Mouse (Mus musculus): ENCODE results near the gene Dlg2. TPM values are rescaled to one million over a fixed set of nuclear protein-coding genes. Genes with fewer than 3 reads are reported as not detected.

The Dlg2 gene
- polyA plus RNA-seq, 1 experiment, result 0.01 TPM

- Histone ChIP-seq H3K79me3 (ENCODE audit: low read depth) (no peaks in the 10 kb centered on the region), H3K36me3 (ENCODE audit: control insufficient read depth, insufficient read depth) (no peaks in the 10 kb centered on the region), H3K4me3 (ENCODE audit: insufficient read depth, poor library complexity, severe bottlenecking) (no peak overlapping the region), H3K79me2 (ENCODE audit: control insufficient read depth, insufficient read depth) (no peaks in the 10 kb centered on the region), H3K27me3 (ENCODE audit: control insufficient read depth, insufficient read depth, insufficient read length) (no peaks in the 10 kb centered on the region), H3ac (ENCODE audit: control insufficient read depth, insufficient read length, low read depth) (no peak overlapping the region)
- TF ChIP-seq MYOD1 (IDR thresholded peaks at IDR 0.05; ENCODE audit: control insufficient read depth, insufficient read length, low read depth) (no peak), FOSL1 (IDR thresholded peaks at IDR 0.05; ENCODE audit: insufficient read depth, low read length, poor library complexity, severe bottlenecking) (no peak), CTCF (IDR thresholded peaks at IDR 0.05; ENCODE audit: control insufficient read depth, insufficient read depth, insufficient read length) (no peak), CEBPB (IDR thresholded peaks at IDR 0.05; ENCODE audit: low read depth) (no peak), MYOG (IDR thresholded peaks at IDR 0.05; ENCODE audit: control insufficient read depth, extremely low read depth, insufficient read length) (no peak), MAX (IDR thresholded peaks at IDR 0.05) (no peak), USF1 (IDR thresholded peaks at IDR 0.05; ENCODE audit: low read depth) (no peak)
Measured at GRCm38 (mm10) chr7:92275353-92275752, 1798.9 kb downstream of the Dlg2 start.

- Histone ChIP-seq H3K27me3 (ENCODE audit: control insufficient read depth, insufficient read depth, insufficient read length) (no peaks in the 10 kb centered on the region), H3K79me3 (ENCODE audit: low read depth) (no peaks in the 10 kb centered on the region), H3ac (ENCODE audit: control insufficient read depth, insufficient read length, low read depth) (no peak overlapping the region), H3K36me3 (ENCODE audit: control insufficient read depth, insufficient read depth) (no peaks in the 10 kb centered on the region), H3K79me2 (ENCODE audit: control insufficient read depth, insufficient read depth) (no peaks in the 10 kb centered on the region), H3K4me3 (ENCODE audit: insufficient read depth, poor library complexity, severe bottlenecking) (no peak overlapping the region)
- no peak for TF ChIP-seq MYOG (IDR thresholded peaks at IDR 0.05; ENCODE audit: control insufficient read depth, extremely low read depth, insufficient read length)
- no peak for TF ChIP-seq CEBPB (IDR thresholded peaks at IDR 0.05; ENCODE audit: low read depth)
- TF ChIP-seq USF1 (IDR thresholded peaks at IDR 0.05; ENCODE audit: low read depth), result no peak
- TF ChIP-seq CTCF (IDR thresholded peaks at IDR 0.05; ENCODE audit: control insufficient read depth, insufficient read depth, insufficient read length), result no peak
Measured at GRCm38 (mm10) chr7:92277629-92278028, 1801.2 kb downstream of the Dlg2 start.

- Histone ChIP-seq H3ac (ENCODE audit: control insufficient read depth, insufficient read length, low read depth) (no peak overlapping the region), H3K36me3 (ENCODE audit: control insufficient read depth, insufficient read depth) (no peaks in the 10 kb centered on the region), H3K27me3 (ENCODE audit: control insufficient read depth, insufficient read depth, insufficient read length) (no peaks in the 10 kb centered on the region), H3K4me3 (ENCODE audit: insufficient read depth, poor library complexity, severe bottlenecking) (no peak overlapping the region), H3K79me3 (ENCODE audit: low read depth) (no peaks in the 10 kb centered on the region), H3K79me2 (ENCODE audit: control insufficient read depth, insufficient read depth) (no peaks in the 10 kb centered on the region)
- no peak for TF ChIP-seq CEBPB (IDR thresholded peaks at IDR 0.05; ENCODE audit: low read depth)
- no peak for TF ChIP-seq MYOD1 (IDR thresholded peaks at IDR 0.05; ENCODE audit: control insufficient read depth, insufficient read length, low read depth)
- TF ChIP-seq USF1 (IDR thresholded peaks at IDR 0.05; ENCODE audit: low read depth), result no peak
- no peak for TF ChIP-seq MAX (IDR thresholded peaks at IDR 0.05)
- no peak for TF ChIP-seq MYOG (IDR thresholded peaks at IDR 0.05; ENCODE audit: control insufficient read depth, extremely low read depth, insufficient read length)
- no peak for TF ChIP-seq FOSL1 (IDR thresholded peaks at IDR 0.05; ENCODE audit: insufficient read depth, low read length, poor library complexity, severe bottlenecking)
- no peak for TF ChIP-seq CTCF (IDR thresholded peaks at IDR 0.05; ENCODE audit: control insufficient read depth, insufficient read depth, insufficient read length)
Measured at GRCm38 (mm10) chr7:92280925-92281324, 1804.5 kb downstream of the Dlg2 start.

GRCm38 (mm10) chr7:92287058-92287457, 1810.6 kb downstream of the Dlg2 start:
- Histone ChIP-seq H3K36me3 (ENCODE audit: control insufficient read depth, insufficient read depth) (no peaks in the 10 kb centered on the region), H3K4me3 (ENCODE audit: insufficient read depth, poor library complexity, severe bottlenecking) (no peak overlapping the region), H3K79me3 (ENCODE audit: low read depth) (no peaks in the 10 kb centered on the region), H3ac (ENCODE audit: control insufficient read depth, insufficient read length, low read depth) (no peak overlapping the region), H3K27me3 (ENCODE audit: control insufficient read depth, insufficient read depth, insufficient read length) (no peaks in the 10 kb centered on the region), H3K79me2 (ENCODE audit: control insufficient read depth, insufficient read depth) (no peaks in the 10 kb centered on the region)
- TF ChIP-seq MAX (IDR thresholded peaks at IDR 0.05) (no peak), USF1 (IDR thresholded peaks at IDR 0.05; ENCODE audit: low read depth) (no peak), CTCF (IDR thresholded peaks at IDR 0.05; ENCODE audit: control insufficient read depth, insufficient read depth, insufficient read length) (no peak), FOSL1 (IDR thresholded peaks at IDR 0.05; ENCODE audit: insufficient read depth, low read length, poor library complexity, severe bottlenecking) (no peak), MYOG (IDR thresholded peaks at IDR 0.05; ENCODE audit: control insufficient read depth, extremely low read depth, insufficient read length) (no peak), MYOD1 (IDR thresholded peaks at IDR 0.05; ENCODE audit: control insufficient read depth, insufficient read length, low read depth) (no peak), CEBPB (IDR thresholded peaks at IDR 0.05; ENCODE audit: low read depth) (no peak)

GRCm38 (mm10) chr7:92288814-92289213, 1812.3 kb downstream of the Dlg2 start:
- Histone ChIP-seq H3ac (ENCODE audit: control insufficient read depth, insufficient read length, low read depth) (no peak overlapping the region), H3K79me2 (ENCODE audit: control insufficient read depth, insufficient read depth) (no peaks in the 10 kb centered on the region), H3K4me3 (ENCODE audit: insufficient read depth, poor library complexity, severe bottlenecking) (no peak overlapping the region), H3K27me3 (ENCODE audit: control insufficient read depth, insufficient read depth, insufficient read length) (no peaks in the 10 kb centered on the region), H3K79me3 (ENCODE audit: low read depth) (no peaks in the 10 kb centered on the region), H3K36me3 (ENCODE audit: control insufficient read depth, insufficient read depth) (no peaks in the 10 kb centered on the region)
- TF ChIP-seq USF1 (IDR thresholded peaks at IDR 0.05; ENCODE audit: low read depth), result no peak

GRCm38 (mm10) chr7:92292918-92293518, 1816.5 kb downstream of the Dlg2 start:
- Histone ChIP-seq H3K36me3 (ENCODE audit: control insufficient read depth, insufficient read depth) (no peaks in the 10 kb centered on the region), H3ac (ENCODE audit: control insufficient read depth, insufficient read length, low read depth) (no peak overlapping the region), H3K79me2 (ENCODE audit: control insufficient read depth, insufficient read depth) (no peaks in the 10 kb centered on the region), H3K27me3 (ENCODE audit: control insufficient read depth, insufficient read depth, insufficient read length) (no peaks in the 10 kb centered on the region), H3K4me3 (ENCODE audit: insufficient read depth, poor library complexity, severe bottlenecking) (no peak overlapping the region), H3K79me3 (ENCODE audit: low read depth) (no peaks in the 10 kb centered on the region)
- TF ChIP-seq MAX (IDR thresholded peaks at IDR 0.05) (no peak), MYOG (IDR thresholded peaks at IDR 0.05; ENCODE audit: control insufficient read depth, extremely low read depth, insufficient read length) (no peak), CEBPB (IDR thresholded peaks at IDR 0.05; ENCODE audit: low read depth) (no peak), MYOD1 (IDR thresholded peaks at IDR 0.05; ENCODE audit: control insufficient read depth, insufficient read length, low read depth) (no peak), CTCF (IDR thresholded peaks at IDR 0.05; ENCODE audit: control insufficient read depth, insufficient read depth, insufficient read length) (no peak), FOSL1 (IDR thresholded peaks at IDR 0.05; ENCODE audit: insufficient read depth, low read length, poor library complexity, severe bottlenecking) (no peak), USF1 (IDR thresholded peaks at IDR 0.05; ENCODE audit: low read depth) (no peak)

All from C2C12 (cell line).